In genomic region chr5:27048167-27048566, GRCm38 (mm10) we compare ENCODE assay signal across 10 mouse cellular contexts.
A peak's percentile ranks its signal among the peaks of the same experiment; 100 is the strongest.
DNase-seq lines count a peak whose midpoint lies in the region; ATAC-seq and TF ChIP-seq lines count a peak whose summit lies in the region.
"Had no signal": no experiment of that assay in that cellular context is flagged by ENCODE, and none has a peak within 500 bp of the region (broad histone marks: within the 10 kb centered on the region; RNA-seq: fewer than 3 reads in every experiment).

No protein-coding gene starts in this region.

- intact Hi-C loops in heart, adult 2 months (cut with DNase I) = no loop called here

- H3K4me3 ChIP-seq in heart, adult 2 months = no peak overlapping the region
- no peak overlapping the region for H3K4me3 ChIP-seq in hindbrain, embryonic 11.5 days (ENCODE audit: low read depth, low read length)
- no peak overlapping the region for H3K4me3 ChIP-seq in limb, embryonic 11.5 days (ENCODE audit: low read depth, low read length)
- H3K4me3 ChIP-seq: embryonic facial prominence, embryonic 15.5 days had no signal

- peak; percentile 33 for TF ChIP-seq CTCF in heart, adult 2 months (IDR thresholded peaks at IDR 0.05)

- no peaks in the 10 kb centered on the region for H3K4me1 ChIP-seq in heart, adult 2 months (ENCODE audit: control insufficient read depth, insufficient read depth, low read length)
- H3K4me1 ChIP-seq in hindbrain, embryonic 11.5 days (replicated peaks; ENCODE audit: control insufficient read depth, insufficient read depth, low read length) = 0 out of 2 replicates have a peak, but pooled peaks cover 2% of the 10 kb centered on the region
- H3K4me1 ChIP-seq in limb, embryonic 11.5 days (ENCODE audit: control insufficient read depth, insufficient read depth, low read length) = 0 out of 2 replicates have a peak, but pooled peaks cover 2% of the 10 kb centered on the region
- H3K4me1 ChIP-seq: embryonic facial prominence, embryonic 15.5 days had no signal

- 34% methylated on average over 7 of the region's 7 CpGs for WGBS in heart, adult 2 months
- 25% methylated on average over 7 of the region's 7 CpGs for WGBS in hindbrain, embryonic 11.5 days
- 31% methylated on average over 7 of the region's 7 CpGs for WGBS in limb, embryonic 11.5 days

- peak; percentile 57; the same call in 1 of the 2 replicates for ATAC-seq in hindbrain, embryonic 11.5 days (ENCODE audit: low FRiP score)
- ATAC-seq in limb, embryonic 11.5 days (ENCODE audit: insufficient number of reproducible peaks, low FRiP score, low TSS enrichment, low read depth) = no peak
- no peak for ATAC-seq in megakaryocyte, adult 5-6 weeks (ENCODE audit: poor library complexity, severe bottlenecking)

- no peaks in the 10 kb centered on the region for H3K9me3 ChIP-seq in hindbrain, embryonic 11.5 days (ENCODE audit: control insufficient read depth, low read length)
- no peaks in the 10 kb centered on the region for H3K9me3 ChIP-seq in limb, embryonic 11.5 days (ENCODE audit: control insufficient read depth, low read length)
- H3K9me3 ChIP-seq: embryonic facial prominence, embryonic 15.5 days had no signal

- H3K9ac ChIP-seq in heart, adult 2 months (ENCODE audit: low read depth, low read length) = no peak overlapping the region
- no peak overlapping the region for H3K9ac ChIP-seq in hindbrain, embryonic 11.5 days (ENCODE audit: low read depth, low read length)
- no peak overlapping the region for H3K9ac ChIP-seq in limb, embryonic 11.5 days (ENCODE audit: low read length)
- H3K9ac ChIP-seq: embryonic facial prominence, embryonic 15.5 days; liver, embryonic 14.5 days had no signal

- peaks cover 4% of the 10 kb centered on the region; the same call in 1 of the 2 replicates for H3K27me3 ChIP-seq in heart, adult 2 months (ENCODE audit: control insufficient read depth, insufficient read depth, low read length)
- peaks cover 5% of the 10 kb centered on the region; the same call in 1 of the 2 replicates for H3K27me3 ChIP-seq in hindbrain, embryonic 11.5 days (ENCODE audit: control insufficient read depth, insufficient read depth, low read length)
- peaks cover 18% of the 10 kb centered on the region for H3K27me3 ChIP-seq in limb, embryonic 11.5 days (ENCODE audit: control insufficient read depth, insufficient read depth, low read length)

- no peak for DNase-seq in heart, adult 2 months
- no peak for DNase-seq in heart, adult 9 months (ENCODE audit: low spot score in 2 of 2)
- DNase-seq in cerebellum, postnatal 36 days = peak; percentile 75 to 82
- DNase-seq in hindbrain, embryonic 11.5 days (ENCODE audit: low spot score) = peak; percentile 71
- DNase-seq in limb, embryonic 11.5 days (ENCODE audit: low spot score) = peak; percentile 38
- peak; percentile 70 for DNase-seq in right cerebral cortex, postnatal 4 days
- DNase-seq in thymus, postnatal 25 days = no peak

- H3K36me3 ChIP-seq in heart, adult 2 months (ENCODE audit: control insufficient read depth, insufficient read depth, low read length) = no peaks in the 10 kb centered on the region
- H3K36me3 ChIP-seq in hindbrain, embryonic 11.5 days (ENCODE audit: control insufficient read depth, insufficient read depth, low read length) = no peaks in the 10 kb centered on the region
- H3K36me3 ChIP-seq in limb, embryonic 11.5 days (ENCODE audit: control insufficient read depth, insufficient read depth, low read length) = no peaks in the 10 kb centered on the region
- H3K36me3 ChIP-seq: embryonic facial prominence, embryonic 15.5 days had no signal

- no peak overlapping the region for H3K27ac ChIP-seq in heart, adult 2 months
- H3K27ac ChIP-seq in hindbrain, embryonic 11.5 days (ENCODE audit: low read depth, low read length) = no peak overlapping the region
- no peak overlapping the region for H3K27ac ChIP-seq in limb, embryonic 11.5 days (replicated peaks; ENCODE audit: low read depth, low read length)
- H3K27ac ChIP-seq: embryonic facial prominence, embryonic 15.5 days; liver, embryonic 14.5 days had no signal

- no peak for TF ChIP-seq EP300 in heart, adult 2 months (IDR thresholded peaks at IDR 0.05; ENCODE audit: insufficient read depth, low read depth, low read length)

- no peaks in the 10 kb centered on the region for H3K79me2 ChIP-seq in heart, adult 2 months (replicated peaks; ENCODE audit: control insufficient read depth, insufficient read depth, low read length)

- H3K4me2 ChIP-seq in hindbrain, embryonic 11.5 days (replicated peaks; ENCODE audit: low read depth, low read length) = no peak overlapping the region
- no peak overlapping the region for H3K4me2 ChIP-seq in limb, embryonic 11.5 days (ENCODE audit: low read depth, severe bottlenecking)
- H3K4me2 ChIP-seq: embryonic facial prominence, embryonic 15.5 days had no signal

- no peak for TF ChIP-seq POLR2A in heart, adult 2 months (IDR thresholded peaks at IDR 0.05; ENCODE audit: insufficient read depth, low read depth, low read length)

Comparison
In these comparisons a context has a peak if more than half of its experiments do, and no peak if none do; other contexts are left out.
1. DNase-seq: peak in cerebellum, postnatal 36 days (2 of 2), hindbrain, embryonic 11.5 days (single experiment), limb, embryonic 11.5 days (single experiment) and right cerebral cortex, postnatal 4 days (single experiment); none in heart, adult 2 months (0 of 2), heart, adult 9 months (0 of 2) and thymus, postnatal 25 days (single experiment).